Mouse (Mus musculus) embryo, embryonic 10.5 days (tissue): Measurements from ENCODE around the gene Osbpl2.
"Not testable (repeated sequence)": the region's sequence is repeated elsewhere in the genome, so short reads cannot be mapped to it uniquely, and the experiment has no call there.

Source experiments
- DNase-seq: peaks from one replicate; pipeline ENCODE4 v3.0.0-alpha.2; 2015; ENCODE audit warnings: low spot score

Gene Osbpl2

DNA sequence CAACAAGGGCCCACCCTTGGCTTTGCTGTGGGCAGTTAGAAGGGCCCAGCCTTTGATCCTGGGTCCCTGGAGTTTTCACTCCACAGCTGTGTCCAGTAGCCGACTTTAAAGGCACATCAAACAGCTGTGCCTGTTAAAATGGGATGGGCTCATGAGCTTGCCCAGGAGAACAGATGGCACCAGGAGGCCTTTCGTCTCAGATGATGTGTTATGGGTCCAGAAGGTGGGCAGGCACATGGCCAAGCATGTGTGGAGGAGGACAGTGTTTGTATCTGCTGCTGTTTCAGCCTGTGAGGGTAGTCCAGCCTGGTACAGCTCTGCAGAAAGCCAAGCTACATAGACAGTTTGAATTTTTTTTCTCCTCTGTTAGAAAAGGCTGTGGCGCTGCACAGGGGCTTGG lies 35.7 kb downstream of the Osbpl2 start:
- no peak for DNase-seq

DNA sequence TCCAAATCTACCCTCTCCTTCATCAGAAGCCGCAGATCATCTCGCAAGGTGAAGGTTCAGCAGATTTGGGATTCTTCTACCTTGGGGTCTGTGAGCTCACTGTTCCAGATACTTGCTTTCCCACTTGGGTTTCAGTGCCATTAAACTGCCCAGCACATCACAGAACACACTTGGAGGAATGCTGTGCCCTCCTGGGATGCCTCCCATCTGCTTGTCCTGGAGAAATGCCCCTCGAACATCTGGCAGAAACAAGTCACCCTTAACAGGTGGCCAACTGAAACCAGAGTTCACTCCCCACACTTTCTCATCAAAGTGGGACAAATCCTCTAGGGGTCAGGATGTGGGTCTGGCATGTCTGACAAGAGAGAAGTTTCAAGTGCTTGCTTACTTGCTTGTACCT lies 39.5 kb downstream of the Osbpl2 start:
- DNase-seq: no peak

DNA sequence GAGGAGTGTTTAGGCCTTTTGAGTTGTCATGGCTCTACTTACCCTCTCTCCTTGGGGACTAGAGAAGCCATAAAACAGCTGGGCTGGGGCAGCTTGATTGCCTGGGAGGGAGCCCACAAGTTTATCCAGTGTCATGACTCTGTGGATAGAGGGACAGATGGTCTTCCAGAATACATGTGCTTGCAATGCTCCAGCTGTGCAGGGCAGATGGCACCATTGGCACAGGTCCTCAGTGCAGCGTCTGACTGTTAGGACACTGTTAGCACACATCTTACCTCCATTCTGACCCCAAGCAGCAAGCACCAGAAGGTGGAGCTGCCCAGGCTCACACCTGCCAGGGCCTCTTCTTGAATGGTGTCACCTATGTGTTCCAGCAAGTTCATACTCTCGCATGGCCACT lies 46.7 kb downstream of the Osbpl2 start:
- no peak for DNase-seq

DNA sequence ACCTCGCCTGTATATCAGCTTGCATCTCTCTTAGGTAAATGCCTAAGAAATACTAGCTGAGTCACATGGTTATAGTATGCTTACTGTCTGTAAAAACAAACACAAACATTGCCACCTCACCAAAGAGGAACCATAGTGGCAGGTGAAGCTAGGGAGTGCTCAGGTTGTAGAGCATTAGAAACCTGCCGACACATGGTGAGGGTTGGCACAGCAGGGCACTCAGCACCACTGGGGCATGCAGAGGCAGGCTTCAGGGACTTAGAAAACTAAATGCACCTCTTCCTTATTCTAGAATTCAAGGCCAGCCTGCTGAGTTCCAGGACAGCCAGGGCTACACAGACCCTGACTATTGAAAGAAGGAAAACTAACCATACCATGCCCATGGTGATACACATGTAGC lies 47.8 kb downstream of the Osbpl2 start:
- DNase-seq: no peak

DNA sequence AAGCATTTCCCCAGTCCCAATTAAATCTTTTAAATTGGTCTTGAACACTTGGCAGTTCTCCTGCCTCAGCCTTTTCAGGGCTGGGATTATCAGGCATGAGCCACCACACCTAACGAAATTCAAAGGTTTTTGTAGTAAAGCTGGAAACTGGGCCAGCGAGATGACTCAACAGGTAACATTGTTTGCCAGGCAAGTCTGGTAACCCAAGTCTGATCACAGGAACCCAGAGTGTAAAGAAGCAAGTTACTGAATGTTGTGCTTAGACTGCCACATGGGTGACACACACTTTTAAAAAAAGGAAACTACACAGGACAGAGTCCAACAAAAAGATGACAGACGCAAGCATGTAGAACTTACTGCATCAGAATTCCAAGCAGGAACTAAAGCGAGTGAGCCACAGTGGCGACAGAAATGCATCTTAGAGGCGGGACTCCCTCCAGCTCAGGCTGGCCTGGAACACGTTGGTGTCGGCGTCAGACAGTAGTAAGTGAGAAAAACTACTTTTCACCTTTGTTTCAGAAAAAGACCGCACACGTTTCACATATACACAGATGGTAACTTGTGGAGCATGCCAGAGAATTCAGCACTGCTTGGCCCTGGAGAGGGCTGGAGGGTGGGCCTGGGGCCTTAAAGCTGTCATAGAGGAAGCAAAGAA lies 51.2 kb downstream of the Osbpl2 start:
- no peak for DNase-seq

DNA sequence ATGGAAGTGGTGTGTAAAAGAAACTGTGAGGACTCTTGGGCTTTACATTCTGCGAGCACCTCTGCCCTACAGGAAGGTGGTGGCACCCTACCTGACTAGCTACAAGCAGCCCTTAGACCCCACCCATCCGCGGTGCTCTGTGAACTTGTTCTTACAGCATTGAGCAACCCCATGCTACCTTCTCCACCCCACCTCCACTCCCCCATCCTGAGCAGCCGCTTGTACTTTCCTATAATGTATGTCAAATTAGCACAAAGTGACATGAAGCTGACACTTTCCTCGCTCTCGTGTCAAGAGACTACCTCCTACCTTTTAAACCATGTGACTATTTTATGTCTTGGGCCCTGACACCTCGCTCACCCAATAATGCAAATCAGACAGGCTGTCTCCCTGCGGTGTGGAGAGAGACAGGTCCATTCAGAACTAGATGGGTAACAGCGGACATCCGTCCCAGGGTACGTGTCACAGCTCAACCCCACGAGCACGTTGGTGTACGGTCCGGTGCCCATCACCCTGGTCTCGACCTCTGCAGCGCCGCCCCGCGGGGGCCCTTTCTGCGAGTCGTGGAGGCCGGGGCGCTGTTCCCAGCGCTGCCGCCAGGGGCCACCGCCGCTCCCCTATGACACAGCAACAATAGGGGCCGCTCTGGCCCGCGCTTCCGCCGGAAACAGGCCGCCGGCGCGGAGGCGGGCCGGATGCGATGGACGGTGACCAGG lies 51.9 kb downstream of the Osbpl2 start, which contains the start of gene Adrm1:
Gene Adrm1 (plus strand): TSS at position 680 of the 716 bp plus-strand sequence.
- DNase-seq: peak; percentile 96

DNA sequence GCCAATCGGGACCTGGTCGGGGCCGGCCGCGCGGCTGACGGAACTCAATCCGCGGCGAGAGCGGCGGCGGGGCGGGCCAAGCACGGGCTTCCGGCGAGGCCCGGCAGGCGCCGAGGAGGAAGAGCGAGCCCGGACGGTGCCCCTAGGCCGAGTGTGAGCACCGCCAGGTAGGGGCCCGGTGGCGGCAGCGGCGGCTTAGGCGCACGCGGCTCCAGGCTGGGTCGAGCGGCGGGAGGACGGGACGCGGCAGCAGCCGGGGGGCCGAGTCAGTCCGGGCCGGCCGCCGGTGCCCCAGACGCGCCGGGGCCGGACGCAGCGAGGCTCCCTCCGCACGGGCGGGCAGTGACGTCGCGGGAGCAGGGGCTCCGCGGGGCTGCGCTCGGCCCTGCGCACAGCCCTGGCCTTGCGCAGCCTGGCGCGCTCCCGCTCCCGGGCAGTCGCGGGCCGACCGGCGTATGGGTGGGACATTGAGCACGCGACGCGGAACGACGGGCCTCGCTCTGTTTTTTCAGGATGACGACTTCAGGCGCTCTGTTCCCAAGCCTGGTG lies 52.5 kb downstream of the Osbpl2 start:
- DNase-seq: no peak

DNA sequence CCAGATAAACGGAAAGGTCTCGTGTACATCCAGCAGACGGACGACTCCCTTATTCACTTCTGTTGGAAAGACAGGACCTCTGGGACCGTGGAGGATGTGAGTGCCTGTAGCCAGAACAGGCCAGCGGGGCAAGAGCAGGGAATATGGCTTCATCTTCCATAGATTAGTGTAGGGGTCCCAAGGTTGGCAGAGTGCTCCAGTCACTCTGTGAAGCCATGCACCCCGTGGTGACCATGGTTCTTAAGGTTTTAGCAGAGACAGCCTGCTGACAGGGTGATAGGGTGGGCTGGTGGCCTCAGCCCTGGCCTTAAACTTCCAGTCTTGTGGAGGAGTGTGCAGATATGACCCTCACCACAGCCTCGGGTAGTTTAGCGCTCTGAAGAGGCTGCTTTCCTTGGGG lies 53.0 kb downstream of the Osbpl2 start:
- DNase-seq: no peak

DNA sequence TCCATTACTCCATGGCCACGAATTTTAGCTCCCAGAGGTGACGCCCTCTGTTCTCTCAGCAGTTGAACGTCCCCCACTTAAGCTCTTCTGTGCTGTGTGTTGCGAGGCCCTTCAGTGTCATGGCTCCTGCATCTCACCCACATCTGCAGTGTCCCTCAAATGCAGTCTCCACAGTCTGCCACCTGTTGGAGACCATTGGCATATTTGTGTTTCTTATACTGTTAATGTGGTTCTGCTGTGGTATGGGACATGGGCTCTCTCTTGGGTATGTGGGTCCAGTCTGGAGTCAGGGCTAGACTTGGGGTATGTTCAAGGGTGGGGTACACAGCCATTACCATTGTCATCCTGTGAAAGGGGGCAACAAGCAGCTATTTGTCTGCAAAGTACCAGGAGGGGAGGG lies 54.1 kb downstream of the Osbpl2 start:
- DNase-seq: no peak

DNA sequence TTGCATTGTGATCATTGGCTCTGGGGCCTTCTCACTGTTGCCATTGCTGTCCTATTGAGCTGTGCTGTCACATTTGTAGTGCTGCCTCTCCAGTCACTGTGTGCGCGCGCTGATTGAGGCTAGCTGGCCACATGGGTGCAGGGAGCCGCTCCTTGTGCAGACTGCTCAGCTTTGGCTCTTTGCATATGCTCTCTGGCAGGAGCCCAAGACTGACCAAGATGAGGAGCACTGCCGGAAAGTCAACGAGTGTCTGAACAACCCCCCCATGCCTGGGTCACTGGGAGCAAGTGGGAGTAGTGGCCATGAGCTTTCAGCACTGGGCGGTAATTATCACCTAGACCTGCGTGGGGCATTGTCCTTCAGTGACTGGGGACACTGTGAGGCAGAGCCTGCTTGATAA lies 54.6 kb downstream of the Osbpl2 start:
- not testable (repeated sequence) for DNase-seq

DNA sequence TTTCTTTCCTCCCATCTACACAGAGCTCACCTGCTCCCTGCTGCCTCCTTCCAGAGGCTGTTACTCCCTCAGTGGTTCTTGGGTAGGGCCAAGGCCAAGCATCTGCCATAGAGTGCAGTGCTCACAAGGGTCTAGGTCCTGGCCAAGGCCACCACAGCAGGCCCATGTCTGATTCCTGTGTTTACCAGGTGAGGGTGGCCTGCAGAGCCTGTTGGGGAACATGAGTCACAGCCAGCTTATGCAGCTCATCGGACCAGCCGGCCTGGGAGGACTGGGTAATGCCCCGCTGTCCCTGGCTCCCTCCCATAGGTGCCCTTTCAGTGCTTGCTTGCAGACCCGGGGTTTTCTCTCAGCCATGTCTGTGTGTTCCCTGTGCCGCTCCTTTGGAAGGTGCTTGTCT lies 55.0 kb downstream of the Osbpl2 start:
- no peak for DNase-seq

DNA sequence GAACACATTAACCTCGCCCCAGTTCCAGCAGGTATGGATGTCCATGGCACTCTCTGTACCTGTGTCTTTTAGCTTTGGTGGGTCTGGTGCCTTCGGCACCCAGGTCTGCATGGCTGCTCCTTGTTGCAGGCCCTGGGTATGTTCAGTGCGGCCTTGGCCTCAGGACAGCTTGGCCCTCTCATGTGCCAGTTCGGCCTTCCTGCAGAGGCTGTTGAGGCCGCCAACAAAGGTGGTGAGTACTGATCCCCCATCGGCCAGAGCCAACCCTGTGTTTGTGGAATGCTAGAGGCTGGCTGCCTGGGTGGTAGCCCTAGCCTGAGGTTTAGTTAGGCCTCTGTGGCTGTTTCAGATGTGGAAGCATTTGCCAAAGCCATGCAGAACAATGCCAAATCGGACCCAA lies 56.6 kb downstream of the Osbpl2 start:
- DNase-seq: no peak

DNA sequence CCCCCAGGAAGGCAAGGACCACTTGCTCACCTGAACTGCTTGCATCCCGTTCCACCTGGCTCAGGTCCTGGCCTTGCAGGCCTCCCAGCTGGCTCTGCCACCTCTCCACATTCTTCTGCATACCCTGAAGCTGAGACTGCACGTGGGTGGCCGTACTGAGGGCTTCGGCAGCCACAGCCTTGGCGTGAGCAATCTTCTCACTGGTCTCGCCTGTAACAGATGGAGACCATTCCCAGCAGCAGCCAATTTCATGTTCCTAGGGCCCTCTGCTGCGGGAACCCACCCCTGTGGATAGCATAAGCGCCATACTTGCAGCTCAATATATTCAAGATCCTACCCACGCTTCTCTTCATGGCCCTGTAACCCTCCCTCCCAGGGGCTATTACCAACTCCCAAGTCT lies 62.4 kb downstream of the Osbpl2 start:
- no peak for DNase-seq

DNA sequence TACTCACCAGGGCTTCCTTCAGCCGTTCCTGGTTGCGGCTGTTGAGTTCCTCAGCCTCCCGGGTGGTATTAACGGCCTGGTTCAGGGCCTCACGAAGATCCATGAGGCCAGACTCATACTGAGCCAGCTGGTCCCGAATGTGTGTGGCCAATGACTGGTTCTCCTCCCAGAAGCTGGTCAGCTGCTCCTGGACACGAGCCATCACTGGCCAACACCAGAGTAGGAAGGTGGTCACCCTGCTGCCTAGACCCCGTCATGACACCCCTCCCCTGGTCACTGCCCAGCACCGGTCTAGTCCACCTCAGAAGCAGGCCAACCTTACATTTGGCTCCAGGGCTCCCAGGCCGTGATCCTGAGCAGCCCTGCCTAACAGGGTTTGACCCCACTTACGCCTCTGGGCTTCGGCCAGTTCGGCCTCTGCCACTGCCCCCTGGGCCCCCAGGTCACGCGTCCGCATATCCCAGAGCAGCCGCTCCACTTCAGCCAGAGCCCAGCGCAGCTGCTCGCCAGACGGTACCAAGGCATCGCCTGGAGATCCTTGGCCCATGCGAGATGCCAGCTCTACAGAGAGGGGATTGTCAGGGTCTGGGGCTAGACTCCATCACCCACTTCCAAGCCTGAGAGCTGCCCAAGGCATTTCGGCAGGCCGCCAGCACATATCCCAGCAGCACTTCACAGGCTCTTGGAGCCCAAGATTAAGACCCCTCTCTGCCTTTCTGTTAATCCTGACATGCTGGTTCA lies 65.1 kb downstream of the Osbpl2 start:
- no peak for DNase-seq

DNA sequence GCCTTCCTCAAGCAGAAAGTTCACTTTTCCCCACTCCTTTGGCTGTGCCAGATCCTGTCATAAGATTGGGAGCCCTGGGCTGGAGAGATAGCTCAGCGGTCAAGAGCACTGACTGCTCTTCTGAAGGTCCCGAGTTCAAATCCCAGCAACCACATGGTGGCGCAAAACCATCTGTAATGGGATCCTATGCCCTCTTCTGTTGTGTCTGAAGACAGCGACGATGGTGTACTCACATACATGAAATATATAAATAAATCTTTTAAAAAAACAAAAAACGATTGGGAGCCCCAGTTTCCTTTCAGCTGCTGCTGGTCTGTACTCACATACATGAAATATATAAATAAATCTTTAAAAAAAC lies 65.6 kb downstream of the Osbpl2 start:
- no peak for DNase-seq

DNA sequence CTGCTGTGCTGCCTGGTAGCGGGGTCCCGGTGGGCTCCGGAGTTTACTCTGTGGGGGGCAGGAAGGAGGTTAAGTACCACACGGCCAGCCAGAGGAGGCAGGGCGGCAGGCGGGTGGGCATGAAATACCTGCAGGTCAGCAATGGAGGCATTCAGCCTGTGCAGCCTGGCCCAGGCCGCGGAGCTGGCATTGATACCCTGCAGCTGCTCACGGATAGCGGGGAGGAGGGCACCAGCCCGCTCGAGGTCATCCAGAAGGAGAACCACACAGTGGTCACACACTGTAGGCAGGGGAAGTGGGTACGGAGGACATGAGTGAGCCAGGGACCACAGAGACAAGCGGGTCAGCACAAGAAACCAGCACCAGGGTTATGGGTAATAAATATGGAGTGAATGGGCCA lies 66.6 kb downstream of the Osbpl2 start:
- no peak for DNase-seq

DNA sequence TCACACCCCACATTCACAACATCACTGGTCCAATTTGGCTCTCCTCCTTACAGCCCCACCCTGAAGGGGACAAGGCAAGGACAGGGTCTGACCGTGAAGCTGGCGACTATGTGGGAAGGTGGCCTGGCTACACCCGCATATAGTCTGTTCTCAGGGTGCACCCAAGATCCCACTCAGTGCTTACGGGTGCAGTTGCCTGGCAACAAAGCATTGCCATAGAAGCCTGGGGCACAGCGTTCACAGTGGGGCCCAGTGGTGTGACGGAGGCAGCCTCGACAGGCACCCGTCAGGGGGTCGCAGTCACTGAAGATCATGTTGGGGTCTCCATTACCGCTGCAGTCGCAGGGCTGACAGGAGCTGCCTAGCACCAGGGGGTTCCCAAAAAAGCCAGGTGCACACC lies 68.3 kb downstream of the Osbpl2 start:
- no peak for DNase-seq

DNA sequence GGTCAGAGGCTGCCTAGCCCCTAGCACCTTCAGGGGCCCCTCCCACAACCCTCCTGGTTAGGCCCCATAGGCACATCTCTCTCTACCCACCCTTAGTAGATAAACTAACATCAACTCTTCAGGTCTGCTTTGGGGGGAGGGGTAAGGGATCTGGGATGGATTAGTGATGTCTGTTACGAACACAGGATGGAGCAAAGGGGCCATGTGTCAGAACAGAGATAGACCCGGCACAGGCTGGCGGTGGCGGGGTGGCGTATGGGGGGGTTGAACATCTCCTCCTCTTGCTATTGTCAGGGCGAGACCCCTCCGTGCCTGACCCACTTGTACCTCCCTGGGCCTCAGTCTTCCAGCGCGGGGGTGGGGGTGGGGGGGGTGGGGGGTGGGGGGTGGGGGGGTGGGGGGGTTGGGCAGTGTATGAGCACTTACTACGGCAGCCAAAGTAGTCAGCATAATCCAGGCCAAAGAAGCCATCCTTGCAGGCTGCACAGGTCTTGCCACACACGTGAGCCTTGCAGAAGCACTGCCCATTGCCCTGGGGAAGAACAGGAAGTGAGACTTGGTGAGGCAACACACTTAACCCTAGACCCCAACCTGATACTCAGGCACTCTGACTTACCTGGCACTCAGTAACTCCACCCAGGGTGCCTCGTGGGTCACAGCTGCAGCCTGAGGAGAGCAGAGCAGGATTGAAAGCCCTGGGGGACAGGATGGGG lies 77.7 kb downstream of the Osbpl2 start:
- DNase-seq: no peak

DNA sequence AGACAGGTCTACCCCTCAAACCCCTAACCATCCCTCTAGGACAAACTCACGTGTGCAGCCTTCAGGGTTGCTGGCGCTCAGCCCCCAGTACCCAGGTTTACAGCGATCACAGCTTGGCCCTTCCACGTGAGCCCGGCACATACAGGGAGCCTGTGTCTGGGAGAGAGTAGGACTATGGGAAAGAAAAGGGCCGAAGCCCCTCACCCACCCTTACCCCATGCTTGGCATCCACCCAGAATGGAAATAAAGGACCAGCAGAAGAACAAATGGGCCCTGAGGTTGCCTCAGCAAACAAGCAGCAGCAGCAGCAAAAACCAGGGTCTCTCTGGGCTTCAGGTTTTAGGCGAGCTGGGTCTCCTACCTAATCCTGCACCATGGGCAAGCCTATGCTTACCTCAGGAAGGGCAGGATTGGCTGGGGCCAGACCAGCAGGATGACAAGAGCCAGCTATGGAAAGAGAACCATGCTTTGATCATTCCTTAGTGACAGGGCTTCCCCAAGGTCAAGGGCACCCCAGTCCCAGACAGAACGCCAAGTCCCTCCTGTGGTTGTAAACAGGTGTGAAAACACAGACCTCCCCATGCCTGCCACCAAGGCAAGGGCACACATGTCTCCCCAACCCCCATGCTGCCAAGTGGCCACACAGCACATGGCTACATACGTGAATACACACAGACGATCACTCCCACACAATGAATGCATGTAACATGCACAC lies 78.4 kb downstream of the Osbpl2 start:
- no peak for DNase-seq

DNA sequence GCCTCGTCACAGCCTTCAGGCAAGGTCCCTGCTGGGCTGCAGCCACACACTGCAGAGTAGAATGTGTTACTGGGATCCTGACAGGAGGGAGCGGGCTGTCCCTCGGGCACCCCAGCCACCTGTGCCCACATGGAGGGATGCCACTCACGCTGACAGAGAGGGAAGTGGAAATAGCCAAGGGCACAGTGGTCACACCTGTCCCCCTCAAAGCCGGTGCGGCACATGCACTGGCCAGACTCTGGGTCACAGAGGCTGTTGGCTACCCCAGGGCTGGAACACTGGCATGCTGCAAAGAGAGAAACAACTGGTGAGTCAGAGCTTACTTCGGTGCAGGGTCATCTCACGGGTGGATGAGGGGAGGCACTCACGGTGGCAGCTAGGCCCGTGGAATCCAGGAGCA lies 79.7 kb downstream of the Osbpl2 start:
- DNase-seq: no peak

DNA sequence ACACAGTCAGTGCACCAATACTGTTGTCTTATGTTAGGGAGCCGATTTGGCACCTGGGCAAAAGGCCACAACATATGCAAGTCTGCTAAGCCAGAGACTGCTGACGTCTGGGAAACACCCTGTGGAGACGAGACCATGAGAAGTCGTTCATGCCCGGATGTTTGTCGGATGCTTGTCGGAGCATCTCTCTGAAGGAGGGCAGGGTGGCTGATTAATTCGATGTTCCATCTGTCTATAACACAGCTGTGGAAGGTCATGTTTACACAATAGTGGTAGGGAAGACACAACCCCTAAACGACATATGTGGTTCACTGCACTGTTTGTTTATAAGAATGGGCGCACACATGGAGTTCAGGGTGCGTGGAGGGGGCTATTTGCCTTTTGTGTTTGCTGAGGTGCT lies 81.6 kb downstream of the Osbpl2 start:
- no peak for DNase-seq

DNA sequence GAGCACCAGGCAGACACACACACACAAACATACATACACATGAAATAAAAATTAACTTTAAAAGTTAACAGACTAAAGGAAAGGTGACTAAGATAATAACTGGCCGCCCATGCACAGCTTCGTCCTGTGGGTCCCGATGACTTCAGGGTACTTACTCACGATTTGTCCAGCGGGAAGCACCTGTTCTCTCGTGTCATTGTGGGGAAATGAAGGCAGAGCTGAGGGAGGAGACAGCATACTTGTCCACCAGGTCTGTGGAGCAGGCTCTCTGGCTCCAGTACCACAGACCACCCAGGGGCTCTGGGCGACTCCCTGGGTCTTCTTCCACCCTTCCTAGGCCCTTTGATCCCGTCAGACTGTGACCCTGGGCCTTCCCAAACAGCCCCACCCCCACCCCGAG lies 82.2 kb downstream of the Osbpl2 start:
- no peak for DNase-seq
